Mouse (Mus musculus) hindbrain, embryonic 16.5 days (tissue): ENCODE data around the gene Gm49337. TPM values are rescaled to one million over a fixed set of nuclear protein-coding genes. Genes with fewer than 3 reads are reported as not detected.

ENCODE experiments used
- ATAC-seq: fragments of 200-750 bp; cut with Nextera tagmentation; 2 replicates; pipeline ENCODE4 v1.8.0; 2017; ENCODE audit warnings: moderate TSS enrichment, moderate library complexity
- H3K27ac ChIP-seq: fragments of 300-500 bp; sonication (generic); 2 replicates; pipeline ENCODE4 v1.5.1; 2014; ENCODE audit warnings: low read depth, mild to moderate bottlenecking, control low read depth, low read length, moderate library complexity
- H3K27me3 ChIP-seq: fragments of 300-500 bp; sonication (generic); replicated peaks from 2 replicates; pipeline ENCODE4 v1.6.1; 2014; ENCODE audit warnings: low read length; ENCODE audit not compliant: control insufficient read depth, insufficient read depth
- H3K36me3 ChIP-seq: fragments of 300-500 bp; sonication (generic); 2 replicates; pipeline ENCODE4 v1.6.1; 2014; ENCODE audit warnings: mild to moderate bottlenecking, low read length, moderate library complexity, mixed read lengths; ENCODE audit not compliant: control insufficient read depth, insufficient read depth
- H3K4me1 ChIP-seq: fragments of 300-500 bp; sonication (generic); 2 replicates; pipeline ENCODE4 v1.6.1; 2014; ENCODE audit warnings: low read depth, low read length; ENCODE audit not compliant: control insufficient read depth, insufficient read depth
- H3K4me2 ChIP-seq: fragments of 300-500 bp; sonication (generic); 2 replicates; pipeline ENCODE4 v1.6.1; 2014; ENCODE audit warnings: mild to moderate bottlenecking, low read length, control low read depth, moderate library complexity
- H3K4me3 ChIP-seq: fragments of 300-500 bp; sonication (generic); 2 replicates; pipeline ENCODE4 v1.5.1; 2014; ENCODE audit warnings: mild to moderate bottlenecking, low read length, control low read depth, moderate library complexity
- H3K9ac ChIP-seq: fragments of 300-500 bp; sonication (generic); 2 replicates; pipeline ENCODE4 v1.6.1; 2014; ENCODE audit warnings: low read depth, mild to moderate bottlenecking, control low read depth, low read length, moderate library complexity
- H3K9me3 ChIP-seq: fragments of 300-500 bp; sonication (generic); 2 replicates; pipeline ENCODE4 v1.6.1; 2014; ENCODE audit warnings: mild to moderate bottlenecking, low read length, moderate library complexity; ENCODE audit not compliant: control insufficient read depth
- WGBS: fragments of 180-500 bp; shearing (Covaris S2); extraction: QIAGEN DNeasy Blood & Tissue Kit; methylation state at CpG from one replicate; pipeline ENCODE4 v1.1.7; 2014; 5-methylcytosine and 5-hydroxymethylcytosine counted together
- polyA plus RNA-seq: library from polyadenylated mRNA; unstranded; fragments of >200 nt; fragmentation: Nextera tagmentation; extraction: Ambion mirVana; gene quantifications from 2 replicates; pipeline ENCODE4 v1.2.1, GENCODE M21; 2015

Gene Gm49337
- polyA plus RNA-seq, 1 experiment from 2014 or later = not detected

DNA sequence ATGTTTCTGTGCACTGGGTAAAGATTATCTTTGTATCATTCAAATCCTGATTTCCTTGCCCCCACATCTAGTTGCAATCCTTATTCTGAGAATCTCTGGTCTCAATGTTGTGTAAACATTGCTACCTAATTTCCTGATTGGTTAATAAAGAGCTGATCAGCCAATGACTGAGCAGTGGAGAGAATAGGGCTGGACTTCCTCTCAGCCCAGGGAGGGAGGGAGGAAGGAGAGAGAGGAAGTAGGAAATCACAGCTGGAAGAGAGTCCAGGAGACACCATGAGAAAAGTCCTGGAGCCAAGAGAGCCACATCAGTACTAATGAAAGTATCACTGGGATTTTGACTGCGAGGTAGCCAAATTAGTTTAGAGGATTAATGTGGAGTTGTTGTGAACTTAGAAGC, 163.1 kb downstream of the Gm49337 start:
- 82% methylated on average over 1 of the region's 1 CpGs for WGBS
- ATAC-seq = no peak
- H3K4me1 ChIP-seq = no peaks in the 10 kb centered on the region

DNA sequence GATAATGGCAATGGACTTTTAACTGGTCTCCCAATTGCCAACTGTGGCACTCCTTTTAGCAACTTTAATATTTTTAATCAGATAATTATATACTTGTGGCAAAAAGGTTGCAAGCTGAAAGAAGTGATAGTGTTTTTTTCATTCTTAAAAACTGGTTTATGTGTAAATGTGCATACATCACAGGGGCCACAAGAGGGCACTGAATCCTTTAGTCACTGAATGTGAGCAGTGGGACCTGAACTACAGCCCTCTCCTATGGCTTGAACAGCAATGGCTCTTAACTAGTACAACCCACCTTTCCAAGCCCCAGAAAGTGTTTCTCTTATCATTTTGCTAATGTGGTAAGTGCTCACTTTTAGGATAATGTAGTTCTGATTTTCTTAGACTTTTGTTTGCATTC, 168.9 kb downstream of the Gm49337 start:
- no peak overlapping the region for H3K9ac ChIP-seq
- peaks cover 3% of the 10 kb centered on the region; the same call in 1 of the 2 replicates for H3K36me3 ChIP-seq
- H3K4me1 ChIP-seq = no peaks in the 10 kb centered on the region
- no peak overlapping the region for H3K4me2 ChIP-seq
- no peak overlapping the region for H3K4me3 ChIP-seq
- no peaks in the 10 kb centered on the region for H3K27me3 ChIP-seq
- no peaks in the 10 kb centered on the region for H3K9me3 ChIP-seq
- no peak overlapping the region for H3K27ac ChIP-seq
- ATAC-seq = no peak

More for the DNA sequence above, 163.1 kb downstream of the Gm49337 start:
- Histone ChIP-seq H3K27ac (no peak overlapping the region), H3K4me3 (no peak overlapping the region), H3K9me3 (no peaks in the 10 kb centered on the region), H3K27me3 (no peaks in the 10 kb centered on the region), H3K9ac (no peak overlapping the region), H3K36me3 (0 out of 2 replicates have a peak, but pooled peaks cover 4% of the 10 kb centered on the region), H3K4me2 (no peak overlapping the region)

Other genes starting within 250 kb of the Gm49337 start
- gene Dmbx1, start 233.5 kb upstream of the Gm49337 start, polyA plus RNA-seq = 5.8 and 6.8 TPM in 2 replicates
- 23.8 and 27.5 TPM in 2 replicates for gene Faah, start 155.5 kb upstream of the Gm49337 start, polyA plus RNA-seq
- gene Nsun4, start 119.5 kb upstream of the Gm49337 start, polyA plus RNA-seq = 11.9 and 12.1 TPM in 2 replicates
- gene Uqcrh, start 98.3 kb upstream of the Gm49337 start, polyA plus RNA-seq = 427 and 492 TPM in 2 replicates
- 72.1 and 78.4 TPM in 2 replicates for gene Lrrc41, start 98.1 kb upstream of the Gm49337 start, polyA plus RNA-seq
- gene Rad54l, start 49.7 kb upstream of the Gm49337 start, polyA plus RNA-seq = 7.6 and 9.1 TPM in 2 replicates
- 68.2 and 72.1 TPM in 2 replicates for gene Pomgnt1, start 49.5 kb upstream of the Gm49337 start, polyA plus RNA-seq
- 3.3 and 3.7 TPM in 2 replicates for gene Lurap1, start 22.0 kb upstream of the Gm49337 start, polyA plus RNA-seq
- gene Tspan1, start 5.8 kb upstream of the Gm49337 start, polyA plus RNA-seq = 0.11 and 0.63 TPM in 2 replicates
- not detected in 2 replicates for gene 1700042G07Rik, start within 50 bp of the Gm49337 start, polyA plus RNA-seq
- gene Pik3r3, start 48.2 kb downstream of the Gm49337 start, polyA plus RNA-seq = 47.4 and 57.2 TPM in 2 replicates